Mouse (Mus musculus) lung, embryonic 15.5 days (tissue): ENCODE data around the gene Tbx6. TPM values are rescaled to one million over a fixed set of nuclear protein-coding genes. Genes with fewer than 3 reads are reported as not detected.

Experiments used
- ATAC-seq: fragments of 200-750 bp; cut with Nextera tagmentation; 2 replicates; pipeline ENCODE4 v1.8.0; 2017; ENCODE audit warnings: moderate number of reproducible peaks, borderline replicate concordance; ENCODE audit not compliant: low FRiP score, low TSS enrichment; ENCODE audit errors: extremely low read depth
- H3K27ac ChIP-seq: fragments of 300-500 bp; sonication (generic); 2 replicates; pipeline ENCODE4 v1.5.1; 2015; ENCODE audit warnings: moderate library complexity, mild to moderate bottlenecking, inconsistent platforms
- H3K27me3 ChIP-seq: fragments of 300-500 bp; sonication (generic); 2 replicates; pipeline ENCODE4 v1.6.1; 2015; ENCODE audit warnings: inconsistent platforms
- H3K36me3 ChIP-seq: fragments of 300-500 bp; sonication (generic); 2 replicates; pipeline ENCODE4 v1.6.1; 2015; ENCODE audit warnings: inconsistent platforms
- H3K4me1 ChIP-seq: fragments of 300-500 bp; sonication (generic); 2 replicates; pipeline ENCODE4 v1.6.1; 2015; ENCODE audit warnings: inconsistent platforms
- H3K4me2 ChIP-seq: fragments of 300-500 bp; sonication (generic); 2 replicates; pipeline ENCODE4 v1.6.1; 2015; ENCODE audit warnings: inconsistent platforms, mild to moderate bottlenecking, moderate library complexity
- H3K4me3 ChIP-seq: fragments of 300-500 bp; sonication (generic); 2 replicates; pipeline ENCODE4 v1.5.1; 2015; ENCODE audit warnings: mild to moderate bottlenecking, inconsistent platforms
- H3K9ac ChIP-seq: fragments of 300-500 bp; sonication (generic); 2 replicates; pipeline ENCODE4 v1.6.1; 2015; ENCODE audit warnings: inconsistent platforms
- H3K9me3 ChIP-seq: fragments of 300-500 bp; sonication (generic); 2 replicates; pipeline ENCODE4 v1.6.1; 2016; ENCODE audit warnings: inconsistent platforms
- WGBS: fragments of 180-500 bp; shearing (Covaris S2); methylation state at CpG from one replicate; pipeline ENCODE4 v1.1.7; 2015; 5-methylcytosine and 5-hydroxymethylcytosine counted together
- polyA plus RNA-seq: library from polyadenylated mRNA; unstranded; fragments of >200 nt; fragmentation: Nextera tagmentation; extraction: Ambion mirVana; gene quantifications from 2 replicates; pipeline ENCODE4 v1.2.1, GENCODE M21; 2015

The Tbx6 gene
- polyA plus RNA-seq, 1 experiment from 2014 or later, result 0.51 TPM

DNA sequence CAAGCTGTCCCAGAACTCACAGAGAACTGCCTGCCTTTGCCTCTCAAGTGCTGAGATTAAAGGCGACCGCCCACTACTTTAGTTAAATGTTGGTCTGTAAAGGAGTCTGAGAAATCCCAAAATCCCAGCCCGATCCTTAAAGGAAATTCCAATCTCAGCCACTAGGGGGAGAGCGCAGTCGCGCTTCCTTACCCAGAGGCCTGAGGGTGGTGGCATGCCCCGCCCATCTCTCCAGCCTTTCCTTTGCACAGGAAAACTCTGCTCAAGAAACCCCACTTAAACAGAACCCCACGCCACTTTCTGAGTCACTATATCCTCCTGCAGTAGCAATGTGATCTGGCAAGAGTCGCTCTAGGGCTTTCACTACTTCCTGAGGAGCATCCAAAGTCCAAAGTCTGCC lies 26.4 kb upstream of the Tbx6 start:
- peak; percentile 81; the same call in 1 of the 2 replicates for ATAC-seq
- Histone ChIP-seq H3K9me3 (no peaks in the 10 kb centered on the region), H3K27ac (0 out of 2 replicates have a peak overlapping the region, but pooled peaks have one; percentile 16), H3K36me3 (no peaks in the 10 kb centered on the region), H3K4me1 (peaks cover 6% of the 10 kb centered on the region), H3K4me3 (no peak overlapping the region), H3K4me2 (no peak overlapping the region; the same call in 1 of the 2 replicates), H3K9ac (peak overlapping the region; percentile 21; the same call in 1 of the 2 replicates), H3K27me3 (no peaks in the 10 kb centered on the region)
- under 1% methylated on average over 9 of the region's 9 CpGs for WGBS

DNA sequence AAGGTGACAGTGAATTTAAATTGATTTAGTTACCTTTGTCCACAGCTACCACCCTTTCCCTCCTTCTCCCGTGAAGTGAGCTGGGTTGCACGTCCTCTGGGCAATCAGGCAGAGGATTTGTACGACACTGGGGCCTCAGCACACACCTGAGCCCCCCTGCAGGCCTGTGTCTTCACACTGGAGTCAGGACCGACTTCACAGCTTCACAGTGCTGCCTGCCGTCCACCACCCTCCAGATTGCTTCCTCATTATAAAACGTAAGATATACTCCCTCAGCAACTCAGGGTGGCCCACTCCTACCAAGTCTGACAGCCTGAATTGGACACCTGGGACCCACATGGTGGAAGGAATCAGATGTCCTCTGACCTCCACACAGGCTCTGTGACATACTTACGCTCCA lies 22.7 kb upstream of the Tbx6 start:
- Histone ChIP-seq H3K27ac (no peak overlapping the region), H3K36me3 (peaks cover 11% of the 10 kb centered on the region; the same call in 1 of the 2 replicates), H3K9me3 (no peaks in the 10 kb centered on the region), H3K27me3 (no peaks in the 10 kb centered on the region), H3K4me1 (peaks cover 35% of the 10 kb centered on the region), H3K9ac (no peak overlapping the region), H3K4me2 (no peak overlapping the region), H3K4me3 (no peak overlapping the region)
- 67% methylated on average over 7 of the region's 7 CpGs for whole genome bisulfite sequencing
- no peak for ATAC-seq

- no peaks in the 10 kb centered on the region for H3K9me3 ChIP-seq
- peak within 1 kb of the TSS; percentile 82 for H3K4me2 ChIP-seq
- 1% methylated on average over 32 of the region's 38 CpGs for WGBS
- no peaks in the 10 kb centered on the region for H3K27me3 ChIP-seq
- H3K27ac ChIP-seq, result peak within 1 kb of the TSS; percentile 99
- H3K4me1 ChIP-seq, result peaks cover 35% of the 10 kb centered on the region
- H3K36me3 ChIP-seq, result peaks cover 18% of the 10 kb centered on the region; the same call in 1 of the 2 replicates
- H3K9ac ChIP-seq, result peak within 1 kb of the TSS; percentile 90
- peak; percentile 40 for ATAC-seq
- H3K4me3 ChIP-seq, result peak within 1 kb of the TSS; percentile 89
Measured at GRCm38 (mm10) chr7:126759050-126759671, 22.1 kb upstream of the Tbx6 start, which contains the start of gene Mapk3. Gene Mapk3, plus strand, starts transcription at chr7:126759601.

GRCm38 (mm10) chr7:126759672-126760390 lies 21.5 kb upstream of the Tbx6 start:
- peak; percentile 19 for ATAC-seq
- Histone ChIP-seq H3K27me3 (no peaks in the 10 kb centered on the region), H3K9ac (peak overlapping the region; percentile 90), H3K9me3 (no peaks in the 10 kb centered on the region), H3K4me2 (peak overlapping the region; percentile 82), H3K36me3 (peaks cover 24% of the 10 kb centered on the region), H3K27ac (peak overlapping the region; percentile 99), H3K4me3 (peak overlapping the region; percentile 89), H3K4me1 (peaks cover 35% of the 10 kb centered on the region)
- under 1% methylated on average over 23 of the region's 24 CpGs for WGBS

- Histone ChIP-seq H3K27me3 (no peaks in the 10 kb centered on the region), H3K4me1 (peaks cover 29% of the 10 kb centered on the region), H3K4me2 (peak overlapping the region; percentile 82), H3K9me3 (no peaks in the 10 kb centered on the region), H3K27ac (peak overlapping the region; percentile 99), H3K36me3 (peaks cover 30% of the 10 kb centered on the region), H3K9ac (peak overlapping the region; percentile 90), H3K4me3 (peak overlapping the region; percentile 89)
- 7% methylated on average over 3 of the region's 3 CpGs for WGBS
- ATAC-seq, result peak; percentile 88
Measured at GRCm38 (mm10) chr7:126760391-126760802, 20.9 kb upstream of the Tbx6 start.

DNA sequence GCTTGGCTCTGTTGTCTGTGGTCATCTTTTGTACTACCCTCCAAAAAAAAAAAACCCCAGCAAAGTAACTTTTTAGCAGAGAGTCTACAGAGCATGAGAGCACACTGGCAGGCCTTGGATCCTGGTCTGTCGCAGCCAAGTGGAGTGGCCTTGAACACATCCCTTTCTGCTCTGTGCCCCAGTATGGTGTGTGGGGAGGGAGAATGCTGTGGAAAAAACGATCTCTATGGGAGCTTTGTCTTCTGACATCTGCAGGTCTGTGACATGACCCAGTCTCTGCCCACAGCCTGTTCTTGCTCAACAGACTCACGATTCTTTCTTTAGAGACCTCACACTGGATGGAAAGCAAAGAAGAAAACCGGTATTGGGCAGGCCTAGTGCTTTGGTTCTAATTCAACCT lies 20.3 kb upstream of the Tbx6 start:
- peak overlapping the region; percentile 99 for H3K27ac ChIP-seq
- 56% methylated on average over 4 of the region's 4 CpGs for WGBS
- H3K36me3 ChIP-seq, result peaks cover 36% of the 10 kb centered on the region
- H3K27me3 ChIP-seq, result no peaks in the 10 kb centered on the region
- peaks cover 29% of the 10 kb centered on the region for H3K4me1 ChIP-seq
- peak overlapping the region; percentile 82 for H3K4me2 ChIP-seq
- H3K9me3 ChIP-seq, result no peaks in the 10 kb centered on the region
- peak overlapping the region; percentile 1; the same call in 1 of the 2 replicates for H3K9ac ChIP-seq
- peak overlapping the region; percentile 89 for H3K4me3 ChIP-seq
- no peak for ATAC-seq

- H3K4me1 ChIP-seq, result peaks cover 29% of the 10 kb centered on the region
- WGBS, result 59% methylated on average over 6 of the region's 6 CpGs
- H3K27me3 ChIP-seq, result no peaks in the 10 kb centered on the region
- H3K9me3 ChIP-seq, result no peaks in the 10 kb centered on the region
- ATAC-seq, result no peak
- peaks cover 42% of the 10 kb centered on the region for H3K36me3 ChIP-seq
- peak overlapping the region; percentile 99 for H3K27ac ChIP-seq
- H3K4me3 ChIP-seq, result 0 out of 2 replicates have a peak overlapping the region, but pooled peaks have one; percentile 89
- peak overlapping the region; percentile 82 for H3K4me2 ChIP-seq
- H3K9ac ChIP-seq, result 0 out of 2 replicates have a peak overlapping the region, but pooled peaks have one; percentile 1
Measured at GRCm38 (mm10) chr7:126761529-126762067, 19.7 kb upstream of the Tbx6 start.

- Histone ChIP-seq H3K27ac (0 out of 2 replicates have a peak overlapping the region, but pooled peaks have one; percentile 22), H3K9me3 (no peaks in the 10 kb centered on the region), H3K4me1 (peaks cover 29% of the 10 kb centered on the region), H3K27me3 (no peaks in the 10 kb centered on the region), H3K4me3 (no peak overlapping the region), H3K4me2 (peak overlapping the region; percentile 28), H3K9ac (no peak overlapping the region; the same call in 1 of the 2 replicates), H3K36me3 (peaks cover 51% of the 10 kb centered on the region)
- WGBS, result 44% methylated on average over 17 of the region's 17 CpGs
- no peak for ATAC-seq
Measured at GRCm38 (mm10) chr7:126762471-126763008, 18.7 kb upstream of the Tbx6 start.

DNA sequence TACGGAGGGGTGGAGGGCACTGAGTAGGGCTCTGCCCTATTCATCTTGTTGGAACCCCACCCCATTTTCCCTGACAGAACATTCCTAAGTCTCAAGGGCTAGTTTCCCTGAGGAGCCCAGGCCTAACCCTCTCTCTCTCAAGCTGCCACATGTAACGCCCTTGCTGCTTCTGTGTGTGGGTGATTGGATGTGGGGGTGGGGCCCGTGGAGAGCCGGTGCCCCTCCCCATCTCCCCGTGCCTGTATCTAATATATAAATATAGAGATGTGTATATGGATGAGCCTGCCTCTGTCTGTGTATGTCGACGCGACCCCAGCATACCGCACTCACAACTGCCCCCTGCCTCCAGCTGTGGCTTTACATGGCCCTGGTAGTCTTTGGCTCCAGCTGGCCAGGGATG lies 15.7 kb upstream of the Tbx6 start:
- peaks cover 81% of the 10 kb centered on the region for H3K36me3 ChIP-seq
- ATAC-seq, result no peak
- 66% methylated on average over 9 of the region's 9 CpGs for WGBS
- H3K27ac ChIP-seq, result no peak overlapping the region
- no peaks in the 10 kb centered on the region for H3K27me3 ChIP-seq
- no peak overlapping the region for H3K9ac ChIP-seq
- no peaks in the 10 kb centered on the region for H3K9me3 ChIP-seq
- H3K4me3 ChIP-seq, result no peak overlapping the region
- H3K4me1 ChIP-seq, result peaks cover 28% of the 10 kb centered on the region
- H3K4me2 ChIP-seq, result no peak overlapping the region

DNA sequence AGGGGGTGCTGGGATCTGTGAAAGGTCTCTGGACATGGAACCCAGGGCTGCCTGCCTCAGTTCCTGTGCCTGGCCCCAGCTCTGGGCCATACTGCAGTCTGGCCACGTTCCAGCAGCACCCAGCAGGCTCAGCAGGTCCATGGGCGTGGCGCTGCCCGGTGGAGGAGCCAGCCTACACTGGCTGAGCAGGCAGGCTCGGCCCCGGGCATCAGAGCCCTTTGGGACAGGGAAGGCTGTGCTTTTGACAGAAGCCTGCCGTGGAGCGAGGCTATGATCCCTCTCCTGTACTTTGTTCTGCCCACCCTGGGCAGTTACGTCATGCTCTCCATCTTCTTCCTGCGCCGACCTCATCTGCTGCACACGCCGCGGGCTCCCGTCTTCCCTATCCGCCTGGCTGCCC lies 15.1 kb upstream of the Tbx6 start, which contains the start of gene Gdpd3:
TSS of gene Gdpd3 (plus strand) at position 134 of the 400 bp plus-strand sequence.
- no peaks in the 10 kb centered on the region for H3K9me3 ChIP-seq
- H3K4me3 ChIP-seq, result no peak within 1 kb of the TSS
- H3K4me1 ChIP-seq, result peaks cover 21% of the 10 kb centered on the region
- H3K36me3 ChIP-seq, result peaks cover 86% of the 10 kb centered on the region
- WGBS, result 94% methylated on average over 16 of the region's 16 CpGs
- H3K4me2 ChIP-seq, result no peak within 1 kb of the TSS
- ATAC-seq, result no peak
- no peaks in the 10 kb centered on the region for H3K27me3 ChIP-seq
- H3K27ac ChIP-seq, result no peak within 1 kb of the TSS
- H3K9ac ChIP-seq, result no peak within 1 kb of the TSS

DNA sequence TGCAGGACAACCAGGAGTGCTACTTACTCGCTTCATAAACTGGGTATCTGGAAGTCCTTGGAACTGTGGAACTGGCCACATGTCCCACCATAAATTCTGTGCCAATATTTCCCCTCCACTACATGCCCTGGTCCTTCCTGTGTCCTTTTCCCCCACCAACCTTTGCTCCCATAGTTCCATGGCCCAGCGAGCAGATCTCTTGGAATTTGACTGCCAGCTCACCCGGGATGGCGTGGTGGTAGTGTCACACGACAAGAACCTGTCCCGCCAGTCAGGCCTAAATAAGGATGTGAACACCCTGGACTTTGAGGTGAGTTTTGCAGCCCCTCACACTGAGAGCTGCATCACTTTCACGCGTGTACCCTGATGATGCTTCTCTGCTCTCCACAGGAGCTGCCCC lies 14.3 kb upstream of the Tbx6 start:
- Histone ChIP-seq H3K9me3 (no peaks in the 10 kb centered on the region), H3K36me3 (peaks cover 92% of the 10 kb centered on the region)
- 91% methylated on average over 8 of the region's 8 CpGs for WGBS

More for the DNA sequence above, 14.3 kb upstream of the Tbx6 start:
- Histone ChIP-seq H3K9ac (no peak overlapping the region), H3K4me1 (peaks cover 13% of the 10 kb centered on the region), H3K4me2 (no peak overlapping the region), H3K27ac (no peak overlapping the region), H3K27me3 (no peaks in the 10 kb centered on the region), H3K4me3 (no peak overlapping the region)
- no peak for ATAC-seq
